Mouse (Mus musculus) embryonic facial prominence, embryonic 15.5 days (tissue): ENCODE measurements around the gene Stt3b. TPM values are rescaled to one million over a fixed set of nuclear protein-coding genes. Genes with fewer than 3 reads are reported as not detected.
A peak's percentile ranks its signal among the peaks of the same experiment; 100 is the strongest.

ENCODE experiments used
- ATAC-seq: fragments of 200-750 bp; cut with Nextera tagmentation; 2 replicates; pipeline ENCODE4 v1.8.0; 2017; ENCODE audit warnings: low read depth, moderate TSS enrichment; ENCODE audit not compliant: insufficient number of reproducible peaks, low FRiP score, low TSS enrichment
- H3K27ac ChIP-seq: fragments of 300-500 bp; sonication (generic); replicated peaks from 2 replicates; pipeline ENCODE4 v1.5.1; 2015; ENCODE audit warnings: mild to moderate bottlenecking, inconsistent platforms
- H3K27me3 ChIP-seq: fragments of 300-500 bp; sonication (generic); 2 replicates; pipeline ENCODE4 v1.6.1; 2015; ENCODE audit warnings: inconsistent platforms
- H3K36me3 ChIP-seq: fragments of 300-500 bp; sonication (generic); 2 replicates; pipeline ENCODE4 v1.6.1; 2015; ENCODE audit warnings: mild to moderate bottlenecking, inconsistent platforms
- H3K4me1 ChIP-seq: fragments of 300-500 bp; sonication (generic); 2 replicates; pipeline ENCODE4 v1.6.1; 2015; ENCODE audit warnings: inconsistent platforms
- H3K4me2 ChIP-seq: fragments of 300-500 bp; sonication (generic); replicated peaks from 2 replicates; pipeline ENCODE4 v1.6.1; 2015; ENCODE audit warnings: mild to moderate bottlenecking, inconsistent platforms
- H3K4me3 ChIP-seq: fragments of 300-500 bp; sonication (generic); replicated peaks from 2 replicates; pipeline ENCODE4 v1.5.1; 2015; ENCODE audit warnings: mild to moderate bottlenecking, inconsistent platforms
- H3K9ac ChIP-seq: fragments of 300-500 bp; sonication (generic); 2 replicates; pipeline ENCODE4 v1.6.1; 2015; ENCODE audit warnings: inconsistent platforms
- H3K9me3 ChIP-seq: fragments of 300-500 bp; sonication (generic); replicated peaks from 2 replicates; pipeline ENCODE4 v1.6.1; 2016; ENCODE audit warnings: inconsistent platforms
- WGBS: fragments of 180-500 bp; shearing (Covaris S2); methylation state at CpG from one replicate; pipeline ENCODE4 v1.1.7; 2015; 5-methylcytosine and 5-hydroxymethylcytosine counted together
- polyA plus RNA-seq: library from polyadenylated mRNA; unstranded; fragments of >200 nt; fragmentation: Nextera tagmentation; extraction: Ambion mirVana; gene quantifications from 2 replicates; pipeline ENCODE4 v1.2.1, GENCODE M21; 2015

Stt3b gene
- polyA plus RNA-seq, 1 experiment from 2014 or later: 95.3 TPM

GRCm38 (mm10) chr9:115261456-115261855, 48.8 kb downstream of the Stt3b start:
- no peaks in the 10 kb centered on the region for H3K27me3 ChIP-seq
- peaks cover 32% of the 10 kb centered on the region for H3K36me3 ChIP-seq
- no peak overlapping the region for H3K4me3 ChIP-seq
- 76% methylated on average over 8 of the region's 8 CpGs for WGBS
- no peaks in the 10 kb centered on the region for H3K4me1 ChIP-seq
- H3K9ac ChIP-seq: no peak overlapping the region
- no peaks in the 10 kb centered on the region for H3K9me3 ChIP-seq
- no peak for ATAC-seq
- H3K4me2 ChIP-seq: no peak overlapping the region
- no peak overlapping the region for H3K27ac ChIP-seq

GRCm38 (mm10) chr9:115260464-115260863, 49.8 kb downstream of the Stt3b start:
- H3K9ac ChIP-seq: no peak overlapping the region
- H3K9me3 ChIP-seq: no peaks in the 10 kb centered on the region
- H3K27ac ChIP-seq: no peak overlapping the region
- no peaks in the 10 kb centered on the region for H3K4me1 ChIP-seq
- H3K36me3 ChIP-seq: peaks cover 33% of the 10 kb centered on the region
- 88% methylated on average over 7 of the region's 7 CpGs for WGBS
- no peak overlapping the region for H3K4me2 ChIP-seq
- ATAC-seq: no peak
- no peaks in the 10 kb centered on the region for H3K27me3 ChIP-seq
- H3K4me3 ChIP-seq: no peak overlapping the region

- Histone ChIP-seq H3K27ac (no peak overlapping the region), H3K9me3 (no peaks in the 10 kb centered on the region), H3K9ac (no peak overlapping the region), H3K4me1 (no peaks in the 10 kb centered on the region), H3K36me3 (peaks cover 35% of the 10 kb centered on the region), H3K4me3 (no peak overlapping the region), H3K27me3 (no peaks in the 10 kb centered on the region), H3K4me2 (no peak overlapping the region)
- no peak for ATAC-seq
- WGBS: 87% methylated on average over 4 of the region's 4 CpGs
These were observed 50.4 kb downstream of the Stt3b start for GRCm38 (mm10) chr9:115259866-115260265.

GRCm38 (mm10) chr9:115257733-115258286, 52.4 kb downstream of the Stt3b start:
- Histone ChIP-seq H3K27me3 (no peaks in the 10 kb centered on the region), H3K4me3 (no peak overlapping the region), H3K4me1 (no peaks in the 10 kb centered on the region), H3K27ac (no peak overlapping the region), H3K9me3 (no peaks in the 10 kb centered on the region), H3K4me2 (no peak overlapping the region), H3K36me3 (peaks cover 46% of the 10 kb centered on the region), H3K9ac (no peak overlapping the region)
- WGBS: 81% methylated on average over 6 of the region's 6 CpGs
- no peak for ATAC-seq

GRCm38 (mm10) chr9:115249145-115249544, 61.1 kb downstream of the Stt3b start:
- Histone ChIP-seq H3K27me3 (no peaks in the 10 kb centered on the region), H3K4me3 (no peak overlapping the region), H3K36me3 (peaks cover 79% of the 10 kb centered on the region), H3K4me1 (peaks cover 6% of the 10 kb centered on the region), H3K4me2 (no peak overlapping the region), H3K9me3 (no peaks in the 10 kb centered on the region), H3K27ac (no peak overlapping the region), H3K9ac (no peak overlapping the region)
- WGBS: 72% methylated on average over 5 of the region's 5 CpGs
- no peak for ATAC-seq

- no peak for ATAC-seq
These were observed 65.1 kb downstream of the Stt3b start for GRCm38 (mm10) chr9:115245092-115245491.

GRCm38 (mm10) chr9:115243630-115244029, 66.6 kb downstream of the Stt3b start:
- Histone ChIP-seq H3K9ac (no peak overlapping the region), H3K27ac (peak overlapping the region; percentile 78; the same call in 1 of the 2 replicates), H3K36me3 (peaks cover 92% of the 10 kb centered on the region), H3K4me3 (no peak overlapping the region), H3K27me3 (no peaks in the 10 kb centered on the region), H3K9me3 (no peaks in the 10 kb centered on the region), H3K4me1 (peaks cover 14% of the 10 kb centered on the region), H3K4me2 (no peak overlapping the region)
- 54% methylated on average over 6 of the region's 6 CpGs for WGBS
- ATAC-seq: no peak; the same call in 1 of the 2 replicates

More at GRCm38 (mm10) chr9:115245092-115245491, 65.1 kb downstream of the Stt3b start:
- Histone ChIP-seq H3K4me3 (no peak overlapping the region), H3K4me2 (no peak overlapping the region), H3K9me3 (no peaks in the 10 kb centered on the region), H3K27me3 (no peaks in the 10 kb centered on the region), H3K27ac (no peak overlapping the region), H3K4me1 (peaks cover 14% of the 10 kb centered on the region), H3K36me3 (peaks cover 93% of the 10 kb centered on the region), H3K9ac (no peak overlapping the region)
- 70% methylated on average over 6 of the region's 6 CpGs for WGBS

- H3K9me3 ChIP-seq: no peaks in the 10 kb centered on the region
These were observed 70.4 kb downstream of the Stt3b start for GRCm38 (mm10) chr9:115239861-115240260.

GRCm38 (mm10) chr9:115237943-115238342, 72.3 kb downstream of the Stt3b start:
- no peak for ATAC-seq
- Histone ChIP-seq H3K4me1 (no peaks in the 10 kb centered on the region), H3K36me3 (peaks cover 42% of the 10 kb centered on the region), H3K4me3 (no peak overlapping the region), H3K27me3 (no peaks in the 10 kb centered on the region), H3K9ac (no peak overlapping the region), H3K9me3 (no peaks in the 10 kb centered on the region), H3K27ac (no peak overlapping the region), H3K4me2 (no peak overlapping the region)

More at GRCm38 (mm10) chr9:115239861-115240260, 70.4 kb downstream of the Stt3b start:
- no peak for ATAC-seq
- no peak overlapping the region for H3K4me2 ChIP-seq
- no peak overlapping the region for H3K27ac ChIP-seq
- no peak overlapping the region for H3K9ac ChIP-seq
- H3K4me1 ChIP-seq: peaks cover 14% of the 10 kb centered on the region
- no peak overlapping the region for H3K4me3 ChIP-seq
- WGBS: 90% methylated on average over 5 of the region's 5 CpGs
- H3K27me3 ChIP-seq: no peaks in the 10 kb centered on the region
- H3K36me3 ChIP-seq: peaks cover 62% of the 10 kb centered on the region

- WGBS: 80% methylated on average over 8 of the region's 8 CpGs
- no peak for ATAC-seq
- no peak overlapping the region for H3K27ac ChIP-seq
- no peak overlapping the region for H3K4me2 ChIP-seq
- H3K27me3 ChIP-seq: no peaks in the 10 kb centered on the region
- peaks cover 29% of the 10 kb centered on the region for H3K36me3 ChIP-seq
- no peaks in the 10 kb centered on the region for H3K9me3 ChIP-seq
- no peak overlapping the region for H3K4me3 ChIP-seq
- no peaks in the 10 kb centered on the region for H3K4me1 ChIP-seq
- no peak overlapping the region for H3K9ac ChIP-seq
These were observed 73.8 kb downstream of the Stt3b start for GRCm38 (mm10) chr9:115236352-115236841.

- Histone ChIP-seq H3K4me2 (no peak overlapping the region), H3K27me3 (no peaks in the 10 kb centered on the region), H3K9me3 (no peaks in the 10 kb centered on the region), H3K36me3 (peaks cover 16% of the 10 kb centered on the region; the same call in 1 of the 2 replicates), H3K27ac (no peak overlapping the region), H3K9ac (no peak overlapping the region), H3K4me3 (no peak overlapping the region), H3K4me1 (no peaks in the 10 kb centered on the region)
- 85% methylated on average over 2 of the region's 2 CpGs for WGBS
- no peak for ATAC-seq
These were observed 75.7 kb downstream of the Stt3b start for GRCm38 (mm10) chr9:115234561-115234960.

GRCm38 (mm10) chr9:115233721-115234120, 76.5 kb downstream of the Stt3b start:
- Histone ChIP-seq H3K4me1 (no peaks in the 10 kb centered on the region), H3K9me3 (no peaks in the 10 kb centered on the region), H3K27ac (no peak overlapping the region), H3K4me3 (no peak overlapping the region), H3K36me3 (peaks cover 11% of the 10 kb centered on the region; the same call in 1 of the 2 replicates), H3K9ac (no peak overlapping the region), H3K27me3 (no peaks in the 10 kb centered on the region), H3K4me2 (no peak overlapping the region)
- 78% methylated on average over 5 of the region's 5 CpGs for WGBS
- ATAC-seq: no peak
